Mouse (Mus musculus): ENCODE results near the gene Nfkb1.

Gene Nfkb1

GRCm38 (mm10) chr3:135670869-135671268, 20.5 kb downstream of the Nfkb1 start:
- no peak for DNase-seq (ENCODE audit: low read depth, low spot score)

- no peak for DNase-seq (ENCODE audit: low read depth, low spot score)
These were observed 24.3 kb downstream of the Nfkb1 start for GRCm38 (mm10) chr3:135667084-135667483.

GRCm38 (mm10) chr3:135665777-135666259, 25.5 kb downstream of the Nfkb1 start:
- no peak for DNase-seq (ENCODE audit: low read depth, low spot score)

GRCm38 (mm10) chr3:135662139-135662864, 29.0 kb downstream of the Nfkb1 start:
- DNase-seq (ENCODE audit: low read depth, low spot score): no peak

- DNase-seq (ENCODE audit: low read depth, low spot score): no peak
These were observed 29.6 kb downstream of the Nfkb1 start for GRCm38 (mm10) chr3:135661707-135662106.

GRCm38 (mm10) chr3:135658540-135659097, 32.7 kb downstream of the Nfkb1 start:
- no peak for DNase-seq (ENCODE audit: low read depth, low spot score)

GRCm38 (mm10) chr3:135656156-135656555, 35.2 kb downstream of the Nfkb1 start:
- no peak for DNase-seq (ENCODE audit: low read depth, low spot score)

- DNase-seq (ENCODE audit: low read depth, low spot score): no peak
These were observed 40.4 kb downstream of the Nfkb1 start for GRCm38 (mm10) chr3:135650773-135651555.

- no peak for DNase-seq (ENCODE audit: low read depth, low spot score)
These were observed 41.5 kb downstream of the Nfkb1 start for GRCm38 (mm10) chr3:135649809-135650208.

- no peak for DNase-seq (ENCODE audit: low read depth, low spot score)
These were observed 42.8 kb downstream of the Nfkb1 start for GRCm38 (mm10) chr3:135648501-135648900.

GRCm38 (mm10) chr3:135646622-135647021, 44.7 kb downstream of the Nfkb1 start:
- no peak for DNase-seq (ENCODE audit: low read depth, low spot score)

- no peak for DNase-seq (ENCODE audit: low read depth, low spot score)
These were observed 46.4 kb downstream of the Nfkb1 start for GRCm38 (mm10) chr3:135644971-135645370.

- DNase-seq (ENCODE audit: low read depth, low spot score): no peak
These were observed 49.8 kb downstream of the Nfkb1 start for GRCm38 (mm10) chr3:135641623-135641915.

- no peak for DNase-seq (ENCODE audit: low read depth, low spot score)
These were observed 50.3 kb downstream of the Nfkb1 start for GRCm38 (mm10) chr3:135640856-135641622.

GRCm38 (mm10) chr3:135640203-135640602, 51.1 kb downstream of the Nfkb1 start:
- no peak for DNase-seq (ENCODE audit: low read depth, low spot score)

GRCm38 (mm10) chr3:135637592-135637991, 53.8 kb downstream of the Nfkb1 start:
- DNase-seq (ENCODE audit: low read depth, low spot score): no peak

- DNase-seq (ENCODE audit: low read depth, low spot score): no peak
These were observed 54.9 kb downstream of the Nfkb1 start for GRCm38 (mm10) chr3:135636454-135636853.

- no peak for DNase-seq (ENCODE audit: low read depth, low spot score)
These were observed 55.5 kb downstream of the Nfkb1 start for GRCm38 (mm10) chr3:135635646-135636434.

GRCm38 (mm10) chr3:135635030-135635429, 56.3 kb downstream of the Nfkb1 start:
- no peak for DNase-seq (ENCODE audit: low read depth, low spot score)

GRCm38 (mm10) chr3:135634275-135634674, 57.1 kb downstream of the Nfkb1 start:
- DNase-seq (ENCODE audit: low read depth, low spot score): no peak

GRCm38 (mm10) chr3:135631856-135632255, 59.5 kb downstream of the Nfkb1 start:
- DNase-seq (ENCODE audit: low read depth, low spot score): no peak
